Mouse (Mus musculus) right cerebral cortex, postnatal 4 days (tissue): Measurements from ENCODE around the gene Cdc42.

ENCODE experiments used
- DNase-seq: peaks from one replicate; pipeline ENCODE4 v3.0.0-alpha.2; 2022

Cdc42 gene

GRCm38 (mm10) chr4:137369954-137370750 lies 12.6 kb upstream of the Cdc42 start:
- peak; percentile 25 for DNase-seq

DNA sequence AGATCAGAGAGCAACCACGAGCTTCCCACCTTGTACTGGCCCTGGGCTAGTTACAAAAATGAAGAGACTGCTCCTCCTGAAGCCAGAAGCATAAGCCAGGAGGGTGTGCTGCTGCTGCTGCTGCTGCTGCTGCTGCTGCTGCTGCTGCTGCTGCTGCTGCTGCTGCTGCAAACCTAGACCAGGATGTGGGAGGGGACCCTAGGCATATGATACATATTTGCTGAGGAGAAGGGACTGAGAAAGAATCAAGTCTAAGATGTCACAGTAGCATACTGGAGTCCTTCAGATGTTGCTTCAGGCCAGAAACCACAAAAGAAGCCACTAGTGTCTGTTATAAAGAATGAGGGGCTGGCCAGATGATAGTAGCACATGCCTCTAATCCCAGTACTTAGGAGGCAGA lies 10.7 kb upstream of the Cdc42 start:
- DNase-seq = no peak

DNA sequence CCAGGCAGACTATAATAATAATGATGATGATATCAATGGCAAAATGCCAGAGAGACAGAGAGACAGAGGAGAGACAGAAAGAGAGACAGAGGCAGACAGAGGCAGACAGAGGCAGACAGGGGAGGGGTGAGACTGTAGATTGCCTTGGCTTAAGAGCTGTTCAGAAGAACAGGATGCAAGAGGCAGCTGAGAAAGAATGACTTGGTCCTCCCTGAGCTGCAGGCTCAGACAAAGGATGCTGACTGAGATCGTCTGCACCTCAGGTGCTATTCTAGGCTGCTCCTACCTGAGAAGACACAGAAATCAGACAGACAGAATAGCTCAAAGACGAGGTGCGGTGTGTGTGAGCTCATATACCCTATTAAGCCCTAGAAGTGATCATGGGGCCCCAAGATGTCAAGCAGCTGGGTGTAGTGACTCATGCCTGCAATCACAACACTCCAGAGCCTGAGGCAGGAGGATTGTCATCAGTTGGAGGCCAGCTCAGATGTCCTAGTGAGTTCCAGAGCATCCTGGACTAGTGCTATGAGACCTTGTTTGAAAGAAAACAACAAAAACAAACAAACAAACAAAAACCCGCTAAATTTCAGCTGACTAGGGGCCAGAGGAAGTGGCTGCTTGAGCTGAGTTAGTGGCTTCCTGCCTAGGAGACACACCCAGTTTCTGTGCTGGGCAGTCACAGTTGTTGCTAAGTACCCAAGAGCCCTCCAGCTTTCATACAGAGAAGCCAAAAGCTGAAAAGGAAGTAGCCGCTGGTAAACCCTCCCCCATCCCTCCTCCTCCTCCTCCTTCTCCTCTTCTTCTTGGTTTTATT lies 10.0 kb upstream of the Cdc42 start:
- DNase-seq = no peak

DNA sequence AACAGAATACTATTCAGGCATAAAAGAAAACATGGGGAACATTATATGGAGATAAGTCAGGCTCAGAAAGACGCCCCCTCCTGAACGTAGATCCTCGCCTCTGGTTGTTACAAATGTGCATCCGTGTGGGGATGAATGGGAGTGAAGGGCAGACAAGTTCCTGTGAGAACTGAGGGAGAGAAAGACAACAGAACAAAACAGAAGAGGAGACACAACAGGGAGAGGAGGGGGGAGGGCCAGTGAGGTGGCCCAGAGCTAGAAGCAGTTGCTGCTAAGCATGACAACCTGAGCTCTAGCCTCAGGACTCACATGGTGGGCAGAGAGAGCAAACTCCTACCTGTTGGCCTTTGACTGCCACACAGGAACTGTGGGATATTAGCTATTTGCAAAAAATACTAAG lies 8.6 kb upstream of the Cdc42 start:
- DNase-seq = no peak

DNA sequence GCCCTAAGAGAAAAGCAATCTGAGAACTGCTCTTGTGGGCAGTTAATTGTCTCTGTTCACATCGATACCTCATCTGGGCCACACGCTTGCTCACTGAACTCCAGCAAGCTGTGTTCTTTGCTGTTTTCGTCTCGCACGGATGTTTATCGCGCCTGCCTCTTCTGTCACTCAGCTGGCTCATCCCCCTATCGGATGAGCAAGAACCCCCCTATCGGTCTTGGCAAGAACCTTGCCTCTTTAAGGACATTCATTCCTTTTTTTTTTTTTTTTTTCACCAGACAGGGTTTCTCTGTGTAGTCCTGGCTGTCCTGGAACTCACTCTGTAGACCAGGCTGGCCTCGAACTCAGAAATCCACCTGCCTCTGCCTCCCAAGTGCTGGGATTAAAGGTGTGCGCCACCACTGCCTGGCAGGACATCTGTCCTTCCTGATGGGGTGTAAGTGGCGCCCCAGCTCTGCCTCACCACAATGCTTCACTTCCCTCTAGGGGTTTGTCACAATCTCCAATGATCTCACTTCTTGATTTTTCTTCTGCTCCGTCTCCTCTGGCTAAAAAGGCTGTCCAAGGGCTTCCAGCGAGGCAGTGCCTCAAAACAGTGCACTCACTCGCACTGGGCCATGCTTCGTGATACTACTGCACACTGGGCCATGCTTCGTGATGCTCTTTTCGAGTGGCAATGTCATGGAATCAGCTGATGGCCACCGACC lies 8.0 kb upstream of the Cdc42 start:
- no peak for DNase-seq

DNA sequence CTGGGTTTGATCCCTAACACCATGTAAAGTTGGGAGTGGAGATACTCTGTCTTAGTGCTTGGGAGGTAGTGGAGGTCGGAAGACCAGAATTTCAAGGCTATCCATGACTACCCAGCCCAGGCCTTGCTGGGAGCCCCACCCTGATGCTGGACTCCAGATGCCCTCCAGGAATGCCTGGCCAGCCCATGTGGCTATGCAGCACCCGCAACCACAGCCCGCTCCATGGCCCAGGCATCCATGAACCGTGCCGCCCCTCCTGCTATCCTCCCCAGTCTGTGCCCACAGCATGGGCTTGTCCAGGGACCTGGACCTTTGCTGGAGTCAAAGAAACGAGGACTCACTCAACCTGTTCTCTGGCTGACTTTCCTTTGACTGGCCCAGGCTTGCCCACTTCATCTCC lies 7.3 kb upstream of the Cdc42 start:
- no peak for DNase-seq

- no peak for DNase-seq
Observed at GRCm38 (mm10) chr4:137360996-137361395, 3.5 kb upstream of the Cdc42 start.

DNA sequence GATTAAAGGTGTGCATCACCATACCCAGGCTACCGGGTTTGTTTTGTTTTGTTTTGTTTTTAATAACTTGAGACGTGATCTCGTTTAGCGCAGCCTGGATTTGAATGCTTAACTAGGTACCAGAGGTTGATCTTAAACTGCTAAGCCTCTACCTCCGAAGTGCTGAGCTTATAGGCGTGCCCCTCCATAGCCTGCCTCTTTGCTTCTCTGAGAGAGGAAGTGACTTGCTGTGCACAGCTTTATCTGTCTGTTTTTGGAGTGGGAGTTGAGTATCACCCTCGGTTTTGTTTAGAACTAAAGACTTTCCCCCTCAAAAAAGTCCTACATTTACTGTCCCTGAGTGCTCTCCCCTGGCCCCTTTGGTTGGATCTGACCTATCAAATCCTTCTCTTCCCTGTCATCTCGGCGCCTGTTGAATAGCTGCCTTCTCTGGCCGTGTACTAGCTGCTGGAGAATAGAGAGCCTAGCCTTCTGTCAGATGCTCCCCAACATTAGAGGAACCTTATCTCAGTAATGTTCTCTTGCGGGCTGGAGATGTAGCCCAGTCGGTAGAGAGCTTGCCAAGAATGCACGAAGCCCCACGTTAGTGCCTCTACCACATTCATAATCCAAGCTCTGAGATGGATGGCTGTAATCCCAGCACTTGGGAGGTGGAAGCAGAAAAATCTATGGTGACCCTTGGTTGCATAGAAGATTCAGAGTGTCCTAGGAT lies 927 bp upstream of the Cdc42 start:
- DNase-seq = no peak

DNA sequence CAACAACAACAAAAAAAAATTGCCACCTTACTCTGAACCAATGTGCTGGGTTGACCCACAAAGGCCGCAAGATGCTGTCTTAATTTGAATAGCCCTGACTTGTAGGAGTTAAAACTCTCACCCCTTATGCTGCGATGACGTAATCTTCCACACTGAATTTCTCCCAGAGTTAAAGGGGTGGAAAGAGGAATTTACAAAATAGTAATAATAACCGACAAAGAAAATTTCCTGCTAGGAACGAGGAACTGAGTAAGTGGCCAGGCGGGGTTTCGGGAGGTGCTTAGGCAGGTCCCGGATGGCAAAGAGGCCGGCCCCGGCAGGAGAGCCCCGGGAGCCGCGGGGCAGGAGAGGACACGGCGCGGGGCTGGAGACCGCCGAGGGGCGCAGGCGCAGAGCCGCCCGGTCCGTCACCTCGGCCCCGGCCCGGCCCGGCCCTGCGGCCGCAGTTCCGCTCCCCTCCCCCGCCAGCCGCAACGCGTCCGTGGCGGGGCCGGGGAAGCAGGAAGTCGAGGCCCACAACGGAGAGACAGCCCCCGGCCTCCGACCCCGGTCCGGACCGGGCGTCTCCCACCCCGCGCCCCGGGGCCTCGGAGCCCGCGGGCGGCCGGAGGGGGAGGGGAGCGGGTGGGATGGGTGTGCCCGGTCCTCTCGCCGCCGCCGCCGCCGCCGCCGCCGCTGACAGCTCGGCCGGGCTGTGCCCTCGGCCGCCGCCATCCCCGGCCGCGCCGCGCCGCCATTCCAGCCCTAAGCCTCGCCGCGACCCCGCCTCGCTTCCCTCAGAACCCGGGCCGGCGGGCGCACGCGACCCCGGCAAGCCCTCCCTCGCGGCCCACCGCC lies 628 bp downstream of the Cdc42 start:
- peak; percentile 52 for DNase-seq

GRCm38 (mm10) chr4:137350627-137351026 lies 6.9 kb downstream of the Cdc42 start:
- DNase-seq = no peak

- no peak for DNase-seq
Observed at GRCm38 (mm10) chr4:137345790-137346189, 11.7 kb downstream of the Cdc42 start.

DNA sequence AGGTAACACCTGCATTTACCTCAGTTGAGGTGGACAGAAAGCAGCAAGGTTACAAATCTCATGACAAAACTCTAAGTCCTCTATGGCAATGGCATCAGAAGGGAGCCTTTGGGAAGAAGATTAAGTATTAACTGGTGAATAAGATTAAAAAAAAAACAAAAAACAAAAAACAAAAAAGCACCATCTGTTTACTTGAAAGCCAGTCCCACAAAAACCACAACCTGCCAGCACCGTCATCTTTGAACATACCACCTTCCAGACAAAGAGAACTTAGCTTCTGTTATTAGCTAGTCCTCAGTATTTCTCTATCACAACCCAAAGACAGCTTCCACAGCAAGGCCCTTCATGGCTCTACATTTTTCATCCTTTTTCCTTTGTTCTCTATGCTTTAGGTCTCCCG lies 12.4 kb downstream of the Cdc42 start:
- no peak for DNase-seq

DNA sequence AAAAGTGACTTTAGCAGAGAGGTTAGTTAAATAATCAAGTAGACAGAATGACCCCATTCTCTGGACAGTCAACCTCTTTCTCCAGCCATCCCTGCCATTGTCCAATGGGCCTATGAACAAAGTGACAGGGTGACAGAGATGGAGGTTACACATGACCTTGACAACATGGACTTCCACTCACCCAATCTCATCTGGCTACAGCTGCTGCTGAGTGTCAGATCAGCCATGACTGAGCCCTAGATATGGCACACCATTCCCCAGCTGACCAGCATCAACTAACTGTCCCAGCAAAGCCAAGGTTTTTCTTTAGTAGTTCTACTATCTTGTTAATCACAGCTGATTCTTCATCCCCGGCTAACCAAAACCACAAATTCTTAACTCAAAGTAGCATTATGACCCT lies 14.7 kb downstream of the Cdc42 start:
- DNase-seq = no peak

- no peak for DNase-seq
Observed at GRCm38 (mm10) chr4:137339415-137339814, 18.1 kb downstream of the Cdc42 start.

DNA sequence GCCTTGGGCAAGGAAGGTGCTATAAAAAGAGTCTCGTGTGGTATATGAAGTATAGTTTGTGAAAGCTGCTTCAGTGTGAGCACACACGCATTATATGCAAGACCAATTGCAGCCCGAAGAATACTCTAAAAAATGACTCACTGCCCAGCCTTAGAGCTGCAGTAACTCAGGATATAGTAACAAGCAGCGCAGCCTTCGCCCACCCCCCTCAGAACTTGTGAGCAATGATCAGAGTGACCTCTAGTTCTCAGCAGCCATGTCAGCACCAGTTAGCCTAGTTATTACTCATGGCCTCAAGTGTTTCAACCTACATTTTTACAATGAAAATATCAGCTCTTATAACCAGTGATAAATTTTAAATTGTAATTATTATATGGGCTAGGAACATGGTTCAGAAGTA lies 21.1 kb downstream of the Cdc42 start:
- no peak for DNase-seq

- DNase-seq = no peak
Observed at GRCm38 (mm10) chr4:137332051-137332450, 25.5 kb downstream of the Cdc42 start.

GRCm38 (mm10) chr4:137326494-137326893 lies 31.0 kb downstream of the Cdc42 start:
- DNase-seq = no peak

- no peak for DNase-seq
Observed at GRCm38 (mm10) chr4:137324926-137325325, 32.6 kb downstream of the Cdc42 start.

DNA sequence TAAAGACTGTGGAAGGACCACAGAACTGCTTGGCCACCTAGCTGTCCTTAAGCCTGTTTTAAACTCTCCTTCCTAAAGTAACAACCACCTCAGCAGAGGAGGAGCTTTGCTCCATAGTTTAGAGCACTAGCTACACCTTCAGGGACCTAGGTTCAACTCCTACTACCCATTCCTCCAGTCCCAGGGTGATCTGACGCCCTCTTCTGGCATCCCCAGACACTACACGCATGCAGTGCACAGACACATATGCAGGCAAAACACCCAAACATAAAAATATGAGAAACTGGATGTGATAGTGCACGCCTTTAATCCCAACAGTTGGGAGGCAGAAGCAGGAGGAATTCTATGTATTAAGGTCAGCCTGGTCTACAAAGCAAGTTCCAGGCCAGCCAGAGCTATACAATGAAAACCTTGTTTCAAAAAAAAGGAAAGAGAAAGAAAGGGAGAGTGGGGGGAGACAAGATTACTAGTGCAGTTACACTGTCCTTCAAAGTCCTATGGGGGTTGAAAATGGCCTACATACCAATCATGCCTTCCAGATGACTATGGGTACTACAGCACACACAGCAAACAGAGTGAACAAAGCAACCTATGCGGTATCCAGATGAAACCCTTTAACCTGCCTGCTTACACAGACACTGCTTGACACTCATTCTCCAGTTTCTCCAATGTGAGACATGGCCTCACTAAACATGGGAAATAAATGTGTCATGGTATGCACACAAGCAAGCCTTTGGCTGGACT lies 41.3 kb downstream of the Cdc42 start:
- DNase-seq = no peak

DNA sequence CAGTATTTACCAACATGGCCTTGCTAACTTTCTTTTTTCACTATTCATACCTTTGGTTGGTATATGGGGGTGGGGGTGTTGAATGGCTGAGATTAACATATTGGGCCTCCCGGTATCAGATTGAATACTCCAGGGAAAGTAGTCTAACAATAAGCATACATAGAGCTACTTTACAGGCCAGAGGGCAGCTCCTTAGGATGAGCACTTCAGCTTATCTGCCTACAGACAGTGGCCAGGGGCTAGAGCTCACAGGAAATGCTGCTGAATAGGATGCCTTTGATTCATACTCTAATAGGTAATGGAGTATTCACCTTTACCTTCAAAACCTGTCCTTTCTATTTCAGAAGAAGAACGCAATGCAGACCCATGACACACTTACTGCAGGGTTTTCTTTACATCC lies 42.5 kb downstream of the Cdc42 start:
- DNase-seq = no peak

DNA sequence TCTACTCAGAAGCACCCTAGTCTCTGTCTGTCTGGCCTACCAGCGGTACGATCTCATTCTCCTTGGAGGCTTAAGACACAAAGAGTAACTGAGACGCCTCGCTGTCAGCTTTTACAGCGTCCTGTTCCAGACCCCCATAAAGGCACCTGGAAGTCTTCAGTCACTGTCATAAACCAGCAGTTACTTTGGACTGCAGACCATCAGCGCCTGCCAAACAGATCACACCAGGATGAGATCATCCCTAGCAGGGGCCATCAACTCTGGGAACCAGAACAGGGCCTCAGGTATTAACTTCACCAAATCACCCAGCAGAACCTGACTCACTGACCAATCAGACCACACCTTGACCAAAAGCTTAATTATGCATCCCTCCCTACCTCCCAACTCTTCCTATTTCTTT lies 43.0 kb downstream of the Cdc42 start:
- no peak for DNase-seq
